Mouse (Mus musculus) stomach, postnatal 0 days (tissue): Measurements from ENCODE around the gene Klf3.

Source experiments
- CTCF ChIP-seq: IDR thresholded peaks from 2 replicates; pipeline ENCODE4 v1.5.1; 2016; ENCODE audit warnings: antibody characterized with exemption, low read depth, mild to moderate bottlenecking, moderate library complexity
- EP300 ChIP-seq: optimal IDR thresholded peaks from 2 replicates; pipeline ENCODE3; 2016; ENCODE audit warnings: antibody characterized with exemption

GRCm38 (mm10) chr5:64765765-64766164, 37.4 kb upstream of the Klf3 start:
- TF ChIP-seq CTCF: no peak
- TF ChIP-seq EP300: no peak
